Mouse (Mus musculus) T-helper 17 cell (primary cell): Measurements from ENCODE around the gene N4bp2.
"Not testable (repeated sequence)": the region's sequence is repeated elsewhere in the genome, so short reads cannot be mapped to it uniquely, and the experiment has no call there.

Experiments
- in situ Hi-C, 2 experiments: fragments of 300-600 bp; cut with MboI, MseI; formaldehyde crosslinking; loops; 1 replicate in 1 of 2; 2 replicates in 1 of 2; pipeline ENCODE4 v1.15.1; 2025; ENCODE audit warnings: high pct_unique_total_duplicates in 2 of 2

N4bp2 gene

DNA sequence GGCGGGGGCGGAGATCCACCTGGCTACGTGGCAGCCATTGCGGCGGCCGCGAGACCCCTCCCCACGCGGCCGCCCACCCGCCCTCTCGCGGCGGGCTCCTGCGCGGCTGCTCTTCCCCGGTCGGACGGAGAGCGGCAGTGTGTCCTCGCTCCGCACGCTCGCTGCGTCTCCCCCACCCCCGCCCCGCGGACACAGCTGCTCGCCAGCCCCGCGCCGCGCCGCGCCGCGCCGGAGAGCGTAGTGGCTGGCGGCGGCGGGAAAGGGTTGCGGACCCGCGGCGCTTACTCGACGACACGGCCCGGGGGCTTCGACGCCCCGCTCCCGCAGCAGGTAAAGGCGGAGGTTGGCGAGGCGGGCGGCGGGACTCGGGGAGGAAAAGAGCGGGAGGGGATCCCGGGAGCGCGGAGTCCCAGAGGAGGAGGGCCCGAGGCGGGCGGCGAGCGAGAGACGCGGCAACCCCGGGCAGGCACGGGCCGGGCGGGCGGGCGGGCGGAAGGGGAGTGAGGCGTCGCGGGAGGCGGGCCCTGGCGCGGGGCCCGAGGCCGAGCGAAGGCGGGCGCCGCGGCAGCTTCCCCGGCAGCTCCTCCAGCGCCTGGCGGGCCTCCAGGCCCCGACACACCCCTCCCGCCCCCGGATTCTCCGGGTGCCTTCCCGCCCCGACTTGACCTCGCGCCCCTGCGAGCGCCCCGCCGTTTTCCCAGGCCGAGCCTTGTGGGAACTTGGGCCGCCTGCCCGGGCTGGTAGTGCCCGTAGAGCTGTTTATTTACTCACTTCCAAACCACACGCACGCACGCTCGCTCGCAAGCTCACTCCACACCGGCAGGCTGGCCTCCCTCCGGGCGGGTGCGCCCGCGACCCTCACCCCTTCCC is 830 bp downstream of the N4bp2 start:
- in situ Hi-C loops: no loop called here

- in situ Hi-C loops: no loop called here
Measured at GRCm38 (mm10) chr5:65764786-65765634, 1.7 kb downstream of the N4bp2 start.

DNA sequence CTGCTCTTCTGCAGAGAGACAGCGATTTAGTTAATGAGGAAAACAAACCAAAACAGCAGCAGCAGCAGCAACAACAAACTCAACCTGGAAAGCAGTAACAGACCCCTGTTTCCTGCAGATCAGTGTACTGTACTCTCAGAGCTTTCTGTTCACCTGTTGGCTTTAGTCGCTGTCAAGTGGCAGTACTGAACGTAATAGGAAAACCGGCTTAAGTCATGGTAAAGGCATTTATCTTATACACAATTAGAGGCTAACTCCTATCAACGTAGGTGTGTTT is 2.3 kb downstream of the N4bp2 start:
- in situ Hi-C loops: no loop called here

DNA sequence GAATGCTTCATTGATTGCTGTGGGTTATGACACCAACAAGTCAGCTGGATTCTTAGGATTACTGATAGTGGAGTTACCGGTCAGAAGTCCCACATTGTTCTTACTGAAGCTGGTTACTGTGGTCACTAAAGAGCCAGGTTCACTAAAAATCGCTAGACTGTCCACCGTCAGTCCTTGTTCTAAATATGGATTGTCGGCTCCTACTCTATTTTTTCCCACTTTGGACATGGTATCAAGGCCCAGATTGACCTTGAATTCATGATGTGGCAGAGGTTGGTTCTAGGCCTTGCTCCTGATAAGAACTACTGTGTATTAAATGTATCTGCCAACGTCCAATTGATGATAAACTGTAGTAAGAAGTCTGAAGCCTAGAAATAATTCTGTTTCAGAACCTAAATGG is 4.7 kb downstream of the N4bp2 start:
- in situ Hi-C loops: no loop called here

DNA sequence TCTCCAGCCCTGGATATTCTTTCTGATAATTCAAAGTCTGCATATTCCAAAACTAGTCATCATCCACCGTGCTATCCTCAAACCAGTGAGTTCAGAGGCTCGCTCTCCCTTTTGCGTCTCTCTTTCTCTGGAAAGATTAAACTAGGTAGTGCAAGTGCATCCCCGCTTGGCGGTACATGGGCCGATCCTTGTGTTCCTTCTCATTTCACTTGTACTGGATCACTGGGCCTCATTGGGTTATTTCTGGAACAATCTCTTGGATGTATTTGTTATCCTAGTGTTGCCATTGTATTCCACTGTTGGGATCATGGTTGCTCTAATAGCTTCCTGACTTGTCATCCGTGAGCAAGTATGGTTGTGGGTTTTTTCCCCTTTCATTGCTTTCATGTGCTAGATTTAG is 6.7 kb downstream of the N4bp2 start:
- in situ Hi-C loops: no loop called here

DNA sequence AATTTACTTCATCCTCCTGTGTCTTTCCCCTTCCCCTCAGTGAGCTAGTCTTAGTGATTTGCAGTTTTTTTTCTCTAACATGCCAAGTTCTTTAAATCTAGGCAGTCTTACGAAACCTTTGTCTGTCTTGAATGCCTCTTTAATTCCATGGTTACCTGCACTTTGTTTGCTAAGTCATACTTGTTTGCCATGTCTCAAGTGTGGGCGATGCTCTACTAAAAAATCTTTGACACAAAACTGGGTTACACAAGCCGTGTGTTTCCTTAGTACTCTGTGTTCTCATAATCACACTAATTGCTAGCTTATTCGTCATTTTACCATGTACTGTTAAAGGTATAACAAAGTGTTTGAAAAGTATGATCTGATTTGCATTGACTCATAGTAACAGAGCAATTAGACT is 7.2 kb downstream of the N4bp2 start:
- in situ Hi-C loops: no loop called here

DNA sequence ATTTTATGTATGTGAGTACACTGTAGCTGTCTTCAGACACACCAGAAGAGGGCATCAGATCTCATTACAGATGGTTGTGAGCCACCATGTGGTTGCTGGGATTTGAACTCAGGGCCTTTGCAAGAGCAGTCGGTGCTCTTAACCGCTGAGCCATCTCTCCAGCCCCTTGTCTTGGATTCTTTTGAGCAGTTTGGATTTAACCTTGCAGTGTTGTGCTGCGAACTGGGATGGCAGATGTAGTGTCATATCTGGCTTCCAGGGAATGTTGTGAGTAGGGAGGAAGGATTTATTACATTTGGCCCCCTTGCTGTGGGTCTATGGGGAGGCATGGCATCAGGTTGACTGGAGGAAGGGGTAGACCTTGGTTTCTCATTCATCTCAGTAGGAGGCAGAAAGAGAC is 10.6 kb downstream of the N4bp2 start:
- in situ Hi-C loops: not testable (repeated sequence)

DNA sequence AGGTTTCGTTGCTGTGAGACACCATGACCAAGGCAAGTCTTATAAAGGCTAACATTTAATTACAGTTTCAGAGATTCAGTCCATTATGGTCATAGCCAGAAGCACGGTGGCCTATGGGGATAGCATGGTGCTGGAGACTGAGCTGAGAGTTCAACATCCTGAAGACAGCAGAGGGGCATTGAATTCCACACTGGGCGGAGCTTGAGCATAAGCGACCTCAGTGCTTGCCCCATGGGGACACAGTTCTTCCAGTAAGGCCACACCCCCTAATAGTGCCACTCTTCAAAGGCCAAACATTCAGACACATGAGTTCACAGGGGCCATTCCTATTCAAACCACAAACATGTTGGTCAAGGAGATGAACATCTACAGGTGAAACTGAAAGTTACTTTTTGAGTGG is 12.8 kb downstream of the N4bp2 start:
- in situ Hi-C loops: no loop called here

- in situ Hi-C loops: no loop called here
Measured at GRCm38 (mm10) chr5:65776907-65777306, 13.6 kb downstream of the N4bp2 start.

DNA sequence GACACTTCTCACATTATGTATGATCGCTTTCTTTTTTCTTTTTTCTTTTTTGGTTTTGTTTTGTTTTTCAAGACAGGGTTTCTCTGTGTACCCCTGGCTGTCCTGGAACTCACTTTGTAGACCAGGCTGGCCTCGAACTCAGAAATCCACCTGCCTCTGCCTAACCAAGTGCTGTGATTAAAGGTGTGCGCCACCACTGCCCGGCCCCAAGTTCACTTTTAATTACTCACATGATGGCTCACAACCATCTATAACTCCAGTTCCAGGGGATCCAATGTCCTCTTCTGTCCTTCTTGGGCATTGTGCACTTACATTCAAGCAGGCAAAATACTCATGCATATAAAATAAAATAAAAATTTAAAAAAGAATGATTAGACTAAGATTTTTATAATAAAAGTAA is 15.7 kb downstream of the N4bp2 start:
- in situ Hi-C loops: not testable (repeated sequence)

GRCm38 (mm10) chr5:65779401-65780063 is 16.2 kb downstream of the N4bp2 start:
- in situ Hi-C loops: no loop called here

DNA sequence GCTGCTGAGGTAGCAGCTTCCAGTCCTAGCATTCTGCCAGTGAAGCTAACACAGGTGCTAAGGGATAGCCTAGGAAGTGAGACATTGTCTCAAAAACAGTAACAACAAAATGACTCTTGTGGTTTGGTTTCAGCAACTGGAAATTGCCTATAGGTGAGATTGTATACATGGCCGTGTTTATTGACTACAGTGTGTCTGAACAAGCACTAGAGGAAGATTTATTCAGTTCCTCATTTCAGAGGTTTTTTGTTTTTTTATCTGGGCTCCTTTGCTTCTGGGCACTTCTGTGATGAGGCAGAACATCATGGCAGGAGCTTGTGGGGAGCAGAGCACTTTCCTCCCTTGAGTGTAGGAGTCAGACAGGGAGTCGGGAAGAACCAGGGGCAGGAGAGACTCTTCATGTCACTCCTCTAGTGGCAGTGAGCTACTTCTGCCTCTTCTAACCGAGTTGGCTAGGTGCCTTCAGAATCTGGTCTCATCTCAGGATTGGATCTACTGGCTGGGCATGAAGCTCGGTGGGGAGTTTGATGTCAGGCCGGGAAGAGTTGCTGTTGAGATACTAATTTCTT is 17.9 kb downstream of the N4bp2 start:
- in situ Hi-C loops: no loop called here

DNA sequence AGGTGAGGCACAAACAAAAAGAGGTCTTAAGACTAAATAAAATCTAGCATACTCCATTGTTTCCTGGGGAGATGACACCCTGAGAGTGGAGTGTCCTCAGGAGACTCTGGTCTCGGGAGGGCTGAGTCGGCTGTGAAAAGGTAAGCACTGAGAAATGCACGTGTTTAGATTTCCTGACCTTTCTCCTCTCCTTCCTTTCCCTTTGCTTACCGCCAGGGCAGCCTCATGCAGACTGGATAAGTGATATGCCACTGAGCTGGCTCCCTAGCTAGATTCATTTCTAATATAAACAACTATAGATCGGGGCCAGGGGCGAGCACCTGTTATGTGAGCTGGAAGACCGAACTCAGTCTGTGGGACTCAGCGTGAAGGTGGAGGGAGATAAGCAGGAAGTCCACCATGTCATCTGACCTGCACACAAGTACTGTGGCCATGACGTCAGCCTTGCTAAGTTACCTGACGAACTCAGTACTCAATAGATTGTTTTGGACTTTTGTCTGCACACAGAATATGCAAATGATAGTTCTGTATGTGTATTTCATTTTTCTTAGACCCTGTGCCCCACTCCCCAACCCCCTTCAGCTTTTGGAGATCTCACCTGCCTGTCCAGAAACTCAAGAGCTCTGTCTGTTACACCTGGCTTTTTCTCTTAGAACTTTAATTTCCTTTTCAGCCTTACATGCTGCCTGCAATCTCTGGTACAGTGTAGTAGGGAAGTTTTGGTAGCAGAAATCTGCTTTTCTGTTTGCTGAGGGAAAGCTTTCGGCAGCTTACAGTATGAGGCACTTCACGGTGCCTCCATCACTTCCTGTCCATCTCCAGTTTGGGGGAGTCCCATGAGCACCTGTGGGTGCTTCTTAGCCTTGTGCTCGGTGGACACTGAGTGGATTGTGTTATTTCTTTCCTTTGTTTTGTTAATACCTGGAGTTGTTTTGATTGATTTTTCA is 18.7 kb downstream of the N4bp2 start:
- in situ Hi-C loops: no loop called here

GRCm38 (mm10) chr5:65790604-65791225 is 27.4 kb downstream of the N4bp2 start:
- in situ Hi-C loops: loop anchor here in 1 of 2 experiments (5.0 kb wide), 1 partner anchor 88 kb away; no protein-coding TSS in a partner anchor

GRCm38 (mm10) chr5:65794202-65794601 is 30.9 kb downstream of the N4bp2 start:
- in situ Hi-C loops: loop anchor here in 1 of 2 experiments (5.0 kb wide), 1 partner anchor 92 kb away; no protein-coding TSS in a partner anchor

- in situ Hi-C loops: loop anchor here in 1 of 2 experiments (5.0 kb wide), 1 partner anchor 92 kb away; no protein-coding TSS in a partner anchor
Measured at GRCm38 (mm10) chr5:65794702-65795101, 31.4 kb downstream of the N4bp2 start.

DNA sequence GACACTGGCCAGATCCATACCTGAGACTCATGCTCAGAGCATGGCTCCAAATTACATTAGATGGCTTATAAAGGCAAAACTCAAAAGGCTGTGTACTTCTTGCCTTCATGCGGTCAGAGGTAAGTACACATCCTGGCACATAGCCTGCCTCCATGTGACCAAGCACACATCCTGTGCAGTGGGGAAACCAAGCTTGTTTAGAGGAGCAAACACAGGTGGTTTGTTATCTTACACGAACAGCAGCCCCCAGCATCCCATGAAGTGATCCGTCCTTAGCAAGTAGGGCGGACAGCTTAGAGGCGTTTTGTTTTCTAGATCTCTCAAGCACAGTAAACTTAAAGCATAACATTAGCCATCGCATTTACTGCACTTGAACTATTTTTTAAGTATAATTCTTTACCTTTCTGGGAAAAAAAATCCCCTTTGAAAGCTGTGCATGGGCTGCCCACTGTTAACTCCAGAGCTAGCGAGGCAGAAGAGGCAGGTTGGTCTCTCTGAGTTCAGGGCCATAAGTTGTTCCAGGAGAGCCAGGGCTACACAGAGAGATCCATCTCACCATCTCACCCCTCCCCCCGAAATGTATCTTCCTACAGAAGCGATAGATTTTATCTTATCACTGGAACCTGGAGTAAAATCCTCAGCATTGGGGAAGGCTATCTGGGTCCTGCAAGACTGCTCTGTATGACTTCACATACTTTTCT is 32.1 kb downstream of the N4bp2 start:
- in situ Hi-C loops: no loop called here

GRCm38 (mm10) chr5:65795994-65796298 is 32.6 kb downstream of the N4bp2 start:
- in situ Hi-C loops: no loop called here

GRCm38 (mm10) chr5:65823601-65824133 is 60.3 kb downstream of the N4bp2 start:
- in situ Hi-C loops: no loop called here
